Mouse (Mus musculus): Measurements from ENCODE around the gene Numa1.
A peak's percentile ranks its signal among the peaks of the same experiment; 100 is the strongest.

The Numa1 gene

DNA sequence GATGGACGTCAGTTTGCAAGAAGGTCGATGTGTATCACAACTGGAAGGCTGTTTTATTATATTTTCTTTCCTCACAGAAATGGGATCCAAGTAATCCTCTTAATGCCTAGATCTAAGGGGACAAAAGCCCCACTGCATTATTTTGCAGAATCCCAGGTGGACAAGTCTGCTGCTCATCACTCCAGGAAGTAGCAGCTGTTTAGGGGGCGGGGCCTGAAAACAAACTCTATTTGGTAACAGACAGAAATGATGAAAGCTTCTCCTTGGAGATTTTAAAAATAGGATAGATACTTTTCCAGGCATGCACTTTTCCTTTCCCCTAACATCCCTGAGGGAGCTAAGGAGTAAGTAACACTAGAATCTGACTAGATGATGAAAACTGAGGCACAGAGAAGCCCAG, 103.4 kb downstream of the Numa1 start:
- DNase-seq (ENCODE audit: low read depth, low spot score), result no peak

DNA sequence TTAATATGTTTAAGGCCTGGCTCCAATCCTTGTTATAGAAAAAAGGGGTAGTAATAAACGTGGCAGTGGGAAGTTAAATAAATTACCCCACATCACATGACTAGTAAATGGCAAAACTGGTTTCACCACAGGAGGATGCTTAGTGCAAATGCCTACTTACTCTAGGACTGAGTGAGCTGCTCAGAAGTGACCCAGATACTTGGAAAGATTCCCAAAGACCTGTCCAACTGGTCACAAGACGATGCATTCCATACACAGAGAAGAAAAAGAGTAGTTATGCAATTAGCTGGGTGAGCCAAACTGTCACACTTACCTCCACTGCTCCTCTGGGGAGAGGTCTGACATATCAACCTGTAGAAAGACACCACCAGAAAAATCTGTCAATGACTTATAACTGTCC, 108.4 kb downstream of the Numa1 start:
- no peak for DNase-seq (ENCODE audit: low read depth, low spot score)

DNA sequence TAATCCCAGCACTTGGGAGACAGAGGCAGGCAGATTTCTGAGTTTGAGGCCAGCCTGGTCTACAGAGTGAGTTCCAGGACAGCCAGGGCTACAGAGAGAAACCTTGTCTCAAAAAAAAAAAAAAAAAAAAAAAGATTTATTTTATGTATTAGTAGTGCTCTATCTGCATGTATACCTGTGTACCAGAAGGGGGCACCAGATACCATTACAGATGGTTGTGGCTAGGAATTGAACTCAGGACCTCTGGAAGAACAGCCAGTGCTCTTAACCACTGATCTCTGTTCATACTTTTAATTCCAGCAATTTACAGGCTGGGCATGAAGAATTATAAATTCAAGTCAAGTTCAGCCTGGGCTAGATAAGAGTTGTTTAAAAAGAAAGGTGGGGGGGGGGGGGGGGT, 114.6 kb downstream of the Numa1 start:
- DNase-seq (ENCODE audit: low read depth, low spot score), result peak; percentile 46

DNA sequence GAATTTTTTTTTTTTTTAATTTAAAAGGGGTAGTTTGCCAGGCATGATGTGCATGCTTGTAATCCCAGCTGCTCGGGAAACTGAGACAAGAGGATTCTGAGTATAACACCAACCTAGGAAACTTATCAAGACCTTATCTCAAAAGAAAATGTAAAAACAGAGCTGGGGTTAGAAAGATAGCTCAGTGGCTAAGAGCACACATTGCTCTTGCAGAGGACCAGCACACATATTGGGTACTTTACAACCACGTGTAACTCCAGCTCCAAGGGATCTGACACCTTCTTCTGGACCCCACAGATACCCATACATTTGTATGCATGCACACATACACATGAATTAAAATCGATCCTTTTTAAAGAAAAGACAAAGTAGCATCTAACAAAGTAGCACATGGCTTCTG, 127.4 kb downstream of the Numa1 start:
- DNase-seq (ENCODE audit: low read depth, low spot score), result no peak

DNA sequence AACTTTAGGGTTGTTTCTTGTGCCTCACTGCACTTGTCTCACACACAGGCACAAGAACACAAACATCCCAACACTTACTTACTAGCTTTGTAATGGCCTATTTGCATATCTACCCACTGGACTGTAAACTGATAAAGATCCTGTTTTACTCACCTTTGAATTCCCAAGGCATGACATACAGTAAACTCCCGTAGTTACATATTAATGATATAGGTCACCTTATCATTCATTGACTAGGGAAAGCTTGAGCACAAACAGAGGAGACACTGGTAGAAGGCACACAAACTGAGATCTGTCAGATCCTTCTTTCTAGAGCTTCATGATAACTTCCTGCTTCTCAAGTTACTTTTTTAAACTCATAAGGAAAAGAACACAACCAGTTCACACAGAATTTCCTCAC, 128.3 kb downstream of the Numa1 start:
- DNase-seq (ENCODE audit: low read depth, low spot score), result no peak

DNA sequence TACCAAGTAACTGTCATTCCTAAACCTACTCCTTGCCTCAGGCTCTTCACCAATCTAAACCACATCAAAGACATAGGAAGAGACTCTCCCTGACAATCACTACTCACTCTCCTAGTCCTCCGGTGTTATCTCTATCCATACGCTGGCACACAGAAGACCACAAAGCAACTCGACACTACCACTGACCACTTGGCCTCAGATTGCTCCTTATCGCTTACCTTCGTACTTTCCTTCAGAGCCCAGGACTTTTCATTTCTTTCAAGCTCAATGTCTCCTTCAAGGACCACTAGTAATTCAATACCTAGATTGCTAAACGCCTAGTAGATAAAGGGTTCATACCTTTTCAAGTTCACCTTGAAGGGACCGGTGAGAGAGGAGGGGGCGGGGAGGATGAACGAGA, 130.0 kb downstream of the Numa1 start:
- peak; percentile 24 for DNase-seq (ENCODE audit: low read depth, low spot score)

Data from CD4-positive helper T cell, adult 2 months (primary cell).